Mouse (Mus musculus) mouse trophoblast stem cell (cell line): ENCODE results near the gene Zfp638.
"Not testable (repeated sequence)": the region's sequence is repeated elsewhere in the genome, so short reads cannot be mapped to it uniquely, and the experiment has no call there.

Experiments used
- in situ Hi-C, 2 experiments: fragments of 300-500 bp; cut with MseI, MboI; formaldehyde crosslinking; loops; 2 replicates in 1 of 2; 3 replicates in 1 of 2; pipeline ENCODE4 v1.15.1; 2025

Gene Zfp638

DNA sequence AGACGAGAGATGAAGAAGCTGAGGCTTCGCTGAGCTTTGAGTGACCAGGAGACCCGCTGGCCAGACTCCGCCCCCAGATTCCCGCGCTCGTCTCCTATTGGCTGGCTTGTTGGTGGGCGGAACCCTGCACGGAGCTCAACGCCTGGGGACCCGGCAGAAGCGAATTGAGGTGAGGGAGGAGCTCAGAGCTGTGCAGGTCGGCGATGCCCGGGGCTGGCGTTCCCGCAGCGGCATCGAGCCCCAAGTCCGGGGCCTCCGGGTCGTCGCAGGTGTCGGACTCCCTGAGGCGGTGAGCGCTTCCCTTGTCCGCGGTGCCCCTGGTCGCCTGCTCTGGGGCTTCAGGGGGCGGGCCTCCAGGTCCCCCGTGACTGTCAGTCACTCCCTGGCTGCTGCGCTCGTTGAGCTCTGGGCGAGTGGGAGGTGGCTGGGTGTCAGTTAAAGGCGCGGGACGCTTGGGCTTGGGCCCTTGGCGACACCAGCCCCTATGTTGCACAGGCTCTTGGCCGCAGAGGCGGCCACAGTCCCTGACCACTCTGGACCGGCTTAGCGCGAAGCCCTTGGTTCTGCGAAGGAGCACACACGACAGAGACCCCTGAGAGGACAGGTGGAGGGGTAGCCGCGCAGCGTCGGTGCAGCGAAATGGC, at the start of gene Zfp638:
Zfp638 (plus strand) TSS at position 156 of the 644 bp plus-strand sequence.
- in situ Hi-C loops = no loop called here

DNA sequence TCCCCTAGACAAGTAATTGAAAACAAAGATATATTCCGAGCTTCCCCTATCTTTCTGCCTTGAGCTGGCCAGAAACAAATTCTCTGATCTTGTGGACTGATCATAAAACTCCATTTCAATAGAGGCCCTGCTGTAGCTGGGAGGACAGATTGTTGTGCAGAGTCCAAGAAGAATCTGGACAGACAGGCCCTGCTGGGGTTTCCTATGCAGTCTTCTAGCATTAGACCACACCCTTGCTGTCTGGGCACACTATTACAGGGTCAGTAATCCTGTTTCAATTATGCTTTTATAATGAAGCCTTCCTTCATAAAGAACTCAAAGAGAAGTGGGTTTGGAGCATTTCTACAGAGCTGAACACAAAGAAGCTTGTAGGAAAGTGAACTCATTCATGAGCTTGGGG, 47.9 kb upstream of the Zfp638 start:
- in situ Hi-C loops = no loop called here

DNA sequence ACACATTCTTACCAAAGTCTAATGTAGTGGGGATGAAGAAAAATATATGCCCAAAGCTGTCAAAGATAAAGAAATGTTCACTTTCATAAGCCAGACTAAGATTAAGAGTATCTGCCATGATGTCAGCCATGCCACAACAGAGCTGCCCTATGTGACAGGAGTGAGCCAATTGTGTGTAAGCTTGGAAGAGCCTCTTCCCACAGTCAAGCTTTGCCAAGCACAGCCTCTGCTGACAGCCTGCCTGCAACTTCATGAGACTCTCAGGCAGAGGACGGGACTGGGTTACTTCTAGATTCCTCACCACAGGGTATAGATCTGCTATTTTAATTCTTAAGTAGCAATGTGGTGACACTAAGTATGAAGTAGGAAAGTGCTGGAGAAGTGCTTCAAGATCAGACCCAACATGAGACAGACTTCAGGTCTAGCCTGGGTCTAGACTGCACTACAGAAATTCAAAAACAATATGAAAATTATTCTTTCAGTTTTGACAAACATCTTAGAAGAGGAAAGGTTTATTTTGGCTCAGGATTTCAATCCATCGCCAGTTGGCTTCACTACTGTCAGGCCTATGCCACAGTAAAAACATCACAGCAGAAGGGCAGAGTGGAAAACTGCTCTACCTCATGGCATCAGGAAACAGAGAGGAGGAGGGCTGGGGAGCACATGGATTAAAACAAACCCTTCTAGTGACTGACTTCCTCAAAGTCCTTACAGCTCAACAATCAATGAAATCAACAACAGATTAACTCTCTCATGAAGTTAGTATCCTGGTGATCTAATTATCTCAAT, 46.0 kb upstream of the Zfp638 start:
- in situ Hi-C loops = no loop called here

DNA sequence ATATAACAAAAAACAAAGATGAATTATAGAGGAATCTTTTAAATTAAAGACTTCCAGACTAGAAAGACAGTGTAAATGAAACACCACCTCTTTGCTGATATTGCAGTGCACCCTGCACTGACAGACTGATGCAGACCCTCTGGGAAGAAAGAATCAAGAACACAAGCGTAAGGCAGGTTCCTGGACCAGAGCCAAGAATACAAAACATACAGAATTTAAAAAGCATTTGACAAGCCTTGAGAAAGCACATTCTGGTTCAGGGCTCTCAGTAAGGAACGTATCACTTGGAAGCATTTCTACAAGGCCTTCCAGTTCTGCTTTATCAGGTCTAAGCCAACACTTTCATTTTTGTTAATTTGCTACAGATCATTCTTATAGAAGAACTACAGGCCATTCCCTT, 45.1 kb upstream of the Zfp638 start:
- in situ Hi-C loops = no loop called here

DNA sequence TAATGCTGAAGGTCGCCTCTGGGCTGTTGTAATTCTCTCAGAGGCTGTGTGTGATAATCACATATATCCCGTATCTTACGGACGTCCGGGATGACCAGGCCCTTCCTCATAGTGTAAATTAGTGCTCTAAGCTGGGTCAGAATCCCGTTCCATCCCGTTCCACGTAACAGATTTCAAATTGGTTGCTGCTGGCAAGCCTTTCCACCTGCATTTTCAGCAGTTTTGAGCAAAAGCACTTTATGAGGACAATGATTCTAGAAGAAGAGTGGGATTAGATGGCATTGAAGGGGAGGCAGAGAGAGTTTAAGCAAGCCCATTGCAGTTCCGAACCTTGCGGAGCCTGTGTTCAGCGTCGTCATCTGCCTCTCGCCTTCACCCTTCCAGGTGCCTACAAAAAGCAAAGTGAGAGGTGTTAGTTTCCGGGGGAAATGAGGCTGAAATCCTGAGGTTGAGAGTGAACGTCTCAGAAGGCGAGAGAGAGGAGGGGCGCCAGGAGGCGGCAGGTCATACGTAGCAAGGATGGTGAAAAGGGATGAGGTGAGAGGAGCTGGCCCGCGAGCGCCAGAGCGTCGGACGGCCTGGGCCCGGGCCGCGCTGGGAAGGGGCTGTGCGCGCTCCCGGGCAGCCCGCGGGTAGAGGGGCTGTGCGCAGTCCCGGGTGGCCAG, 35.8 kb upstream of the Zfp638 start:
- in situ Hi-C loops = no loop called here

DNA sequence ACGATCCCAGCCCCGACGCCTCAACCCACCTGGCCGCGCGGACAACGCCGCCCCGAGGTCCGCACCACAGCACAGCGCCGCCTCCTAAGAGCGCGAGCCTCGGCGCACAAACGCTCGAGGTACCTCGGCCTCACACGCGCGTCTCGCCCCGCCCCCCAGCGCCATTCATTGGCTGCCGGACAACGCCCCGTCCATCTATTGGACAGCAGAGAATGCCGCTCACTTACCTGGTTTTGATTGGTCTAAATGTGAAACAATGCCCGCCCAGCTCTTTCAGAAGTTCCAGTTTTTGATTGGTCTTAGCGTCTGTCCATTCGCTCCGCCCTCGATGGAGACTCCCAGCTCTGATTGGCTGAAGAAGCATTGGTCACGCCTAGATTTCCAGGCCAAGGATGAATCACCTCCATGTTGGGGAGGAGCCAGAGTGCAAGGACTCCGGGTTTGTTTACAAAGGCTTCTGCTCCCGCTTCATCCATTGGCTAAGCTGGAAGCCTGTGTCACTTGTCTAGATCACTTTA, 35.2 kb upstream of the Zfp638 start, which contains the start of gene Paip2b:
Paip2b (minus strand) TSS at position 136 of the 518 bp plus-strand sequence.
- in situ Hi-C loops = no loop called here

DNA sequence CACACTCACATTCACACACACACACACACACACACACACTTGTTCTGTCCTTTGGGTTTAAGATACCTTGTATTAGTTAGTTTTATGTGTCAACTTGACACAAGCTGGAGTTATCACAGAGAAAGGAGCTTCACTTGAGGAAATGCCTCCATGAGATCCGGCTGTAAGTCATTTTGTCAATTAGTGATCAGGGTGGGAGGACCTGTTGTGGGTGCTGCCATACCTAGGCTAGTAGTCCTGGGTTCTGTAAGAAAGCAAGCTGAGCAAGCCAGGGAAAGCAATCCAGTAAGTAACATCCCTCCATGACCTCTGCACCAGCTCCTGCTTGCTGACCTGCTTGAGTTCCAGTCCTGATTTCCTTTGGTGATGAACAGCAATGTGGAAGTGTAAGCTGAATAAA, 34.5 kb upstream of the Zfp638 start:
- in situ Hi-C loops = not testable (repeated sequence)

DNA sequence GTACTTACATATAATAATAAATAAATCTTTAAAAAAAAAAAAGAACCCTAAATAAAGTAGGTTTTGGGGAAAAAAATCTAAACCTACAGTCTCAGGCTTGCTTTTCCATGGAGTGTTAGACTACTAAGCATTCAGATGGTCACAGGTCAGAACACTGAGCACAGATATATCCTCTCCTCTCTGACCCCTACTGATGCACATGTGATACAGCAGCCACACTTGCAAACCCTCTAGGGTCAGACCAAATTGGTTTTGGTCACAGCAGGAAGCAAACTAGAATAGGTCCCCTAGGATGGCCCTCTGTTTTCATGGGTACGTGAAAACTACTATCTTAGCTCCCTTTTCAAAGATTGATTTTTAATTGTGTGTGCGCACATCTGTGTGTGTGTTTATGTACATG, 30.1 kb upstream of the Zfp638 start:
- in situ Hi-C loops = no loop called here

DNA sequence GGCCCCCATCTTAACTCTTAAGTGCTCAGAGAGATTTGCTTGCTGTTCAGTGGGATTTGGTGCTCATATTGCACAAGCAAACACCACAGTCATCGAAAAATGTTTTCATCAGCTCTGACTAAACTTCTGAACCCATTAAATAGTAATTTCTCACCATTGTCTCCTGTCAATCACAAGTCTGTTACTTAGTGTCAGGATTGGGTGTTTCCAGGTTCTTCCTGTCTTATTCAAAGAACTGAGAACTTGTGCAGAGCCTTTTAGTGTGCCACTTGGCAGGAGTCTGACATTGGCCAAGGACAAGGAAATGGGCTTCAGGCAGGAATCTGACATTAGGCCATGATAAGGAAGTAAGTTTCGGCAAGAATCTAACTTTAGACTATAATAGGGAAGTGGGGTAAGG, 28.9 kb upstream of the Zfp638 start:
- in situ Hi-C loops = no loop called here

DNA sequence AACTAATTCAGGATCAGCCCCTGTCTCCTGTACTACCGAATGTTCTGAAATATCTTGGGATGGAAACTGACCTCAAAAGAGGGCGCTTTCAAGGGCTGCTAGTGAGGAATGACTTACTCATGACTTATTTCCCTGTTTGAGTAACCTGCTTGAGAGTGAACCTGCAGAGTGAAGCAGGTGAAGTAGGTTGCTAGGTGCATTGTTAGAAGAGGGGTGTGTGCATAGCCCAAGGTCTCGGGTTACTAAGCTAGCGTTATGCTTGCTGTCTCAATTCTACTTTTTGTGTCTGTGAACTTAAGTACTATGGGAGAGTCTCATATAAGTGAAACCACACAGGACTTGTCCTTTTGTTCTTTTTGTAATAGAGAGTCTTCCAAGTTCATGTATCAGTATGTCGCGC, 26.8 kb upstream of the Zfp638 start:
- in situ Hi-C loops = no loop called here

DNA sequence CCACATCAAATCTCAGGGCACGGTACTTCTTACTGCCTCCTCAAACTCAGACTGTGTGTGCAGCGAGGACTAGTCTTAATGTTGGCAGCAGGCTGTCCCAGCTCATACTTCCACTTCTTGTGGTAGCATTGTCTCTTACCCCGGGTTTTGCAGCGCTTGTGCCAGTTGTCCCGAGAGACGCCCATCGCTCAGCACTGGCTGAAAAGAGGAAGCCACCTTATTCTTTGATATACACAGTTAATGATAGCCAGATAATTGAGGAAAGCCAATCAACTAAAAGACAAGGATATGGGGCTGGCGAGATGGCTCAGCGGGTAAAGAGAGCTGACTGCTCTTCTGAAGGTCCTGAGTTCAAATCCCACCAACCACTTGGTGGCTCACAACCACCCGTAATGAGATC, 22.0 kb upstream of the Zfp638 start:
- in situ Hi-C loops = no loop called here

DNA sequence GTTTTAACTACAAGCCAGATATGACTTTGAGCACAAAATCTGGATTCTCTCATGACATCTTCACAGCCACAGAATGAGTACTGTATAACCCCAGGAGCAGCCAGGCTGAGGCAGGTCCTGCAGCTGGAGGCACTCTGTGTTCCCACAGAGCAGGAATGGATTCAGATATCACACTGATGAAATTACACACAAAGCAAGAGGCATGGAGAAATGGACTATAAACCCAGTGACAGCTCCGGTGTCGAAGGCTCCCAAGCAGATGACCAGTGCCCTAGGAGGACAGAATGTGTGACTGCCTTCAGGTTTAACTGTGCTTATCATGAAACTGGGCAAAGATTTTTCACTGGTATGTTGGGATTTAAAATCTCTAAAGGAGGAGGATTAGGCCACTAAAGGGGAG, 20.8 kb upstream of the Zfp638 start:
- in situ Hi-C loops = no loop called here

DNA sequence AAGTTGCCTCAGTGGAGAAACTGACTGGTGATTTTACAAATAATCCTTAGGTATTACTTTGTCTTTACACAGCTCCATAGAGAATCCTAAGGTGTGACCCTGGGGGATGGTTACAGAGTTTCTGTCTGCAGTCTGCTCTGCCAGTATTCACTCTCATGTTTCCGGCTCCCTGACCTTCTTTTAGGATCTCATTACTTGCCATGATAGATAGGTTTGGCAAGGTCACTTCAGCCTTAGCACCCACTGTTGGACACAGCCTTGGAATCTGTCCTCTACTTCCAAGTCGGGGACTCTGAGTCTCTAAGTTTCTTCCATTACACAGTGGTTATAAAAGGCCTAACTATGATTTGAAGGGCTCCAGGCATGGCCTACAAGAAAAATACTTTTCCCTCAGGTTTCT, 17.5 kb upstream of the Zfp638 start:
- in situ Hi-C loops = no loop called here

DNA sequence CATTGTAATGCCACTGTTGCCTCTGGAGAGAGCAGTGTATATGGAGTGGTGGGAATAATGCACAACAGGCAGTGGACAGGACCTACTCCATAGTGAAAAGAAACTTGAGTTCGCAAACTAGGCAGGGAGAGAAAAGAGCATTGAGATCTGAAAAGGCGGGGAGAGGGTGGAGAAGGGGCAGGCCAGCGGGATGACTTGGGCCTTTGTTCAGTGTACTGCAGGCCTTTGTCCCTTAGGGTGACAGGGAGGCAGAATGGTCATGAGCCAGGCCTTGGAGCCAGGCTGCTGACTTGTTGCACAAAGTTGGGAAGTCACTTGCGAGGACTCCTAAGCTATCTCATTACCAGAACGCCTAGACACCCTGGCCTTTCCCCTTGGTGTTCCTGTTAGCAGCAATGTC, 9.4 kb upstream of the Zfp638 start:
- in situ Hi-C loops = no loop called here

DNA sequence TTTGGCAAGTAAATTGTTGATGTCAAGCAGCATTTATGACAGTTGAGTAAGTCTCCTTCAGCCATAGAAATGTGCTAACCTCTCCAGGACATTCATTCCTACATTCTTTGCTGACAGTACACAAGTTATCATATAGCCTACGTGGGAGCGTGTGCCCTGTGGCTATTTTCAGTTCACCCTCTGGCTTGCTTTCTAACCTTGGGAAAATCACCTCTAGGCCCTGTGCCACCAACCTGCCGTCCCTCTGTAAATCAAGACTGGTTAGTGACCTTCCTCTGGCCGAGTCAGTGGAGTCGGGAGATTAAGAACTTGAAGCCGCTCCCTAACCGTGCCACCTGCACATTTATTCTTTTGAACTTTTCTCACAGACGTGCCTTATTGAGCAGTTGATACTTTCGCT, 6.9 kb upstream of the Zfp638 start:
- in situ Hi-C loops = no loop called here

DNA sequence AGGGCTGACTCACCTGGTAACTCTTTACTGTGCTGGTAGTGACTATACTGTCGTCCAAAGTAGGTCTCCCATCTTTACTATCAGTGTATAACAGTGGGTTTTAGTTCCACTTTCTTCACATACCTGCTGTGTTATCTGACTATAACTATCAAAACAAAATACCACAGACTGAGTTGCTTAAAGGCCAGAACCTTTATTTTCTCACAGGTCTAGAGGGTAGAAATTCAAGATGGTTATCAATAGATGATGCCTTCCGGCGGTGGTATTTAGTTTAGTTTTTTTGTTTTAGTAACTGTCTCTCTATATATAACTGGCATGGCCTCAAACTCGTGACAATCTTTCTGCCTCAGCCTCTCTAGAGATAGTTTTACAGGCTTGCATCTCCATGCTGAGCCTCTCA, 3.4 kb upstream of the Zfp638 start:
- in situ Hi-C loops = no loop called here

DNA sequence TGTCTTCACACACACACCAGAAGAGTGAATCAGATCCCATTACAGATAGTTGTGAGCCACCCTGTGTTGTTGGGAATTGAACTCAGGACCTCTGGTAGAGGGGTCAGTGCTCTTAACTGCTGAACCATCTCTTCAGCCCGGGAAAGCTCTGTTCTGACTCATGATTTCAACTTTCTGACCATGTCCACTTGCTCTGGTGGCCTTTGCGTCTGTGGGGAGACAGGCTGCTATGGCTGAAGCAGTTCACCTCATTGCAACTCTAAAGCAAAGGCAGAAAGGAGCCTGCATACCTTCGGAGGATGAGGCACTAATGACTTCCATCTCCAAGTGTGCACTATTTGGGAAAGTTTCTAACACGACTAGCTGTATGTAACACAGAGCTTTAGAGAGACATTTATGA, 486 bp upstream of the Zfp638 start:
- in situ Hi-C loops = no loop called here

DNA sequence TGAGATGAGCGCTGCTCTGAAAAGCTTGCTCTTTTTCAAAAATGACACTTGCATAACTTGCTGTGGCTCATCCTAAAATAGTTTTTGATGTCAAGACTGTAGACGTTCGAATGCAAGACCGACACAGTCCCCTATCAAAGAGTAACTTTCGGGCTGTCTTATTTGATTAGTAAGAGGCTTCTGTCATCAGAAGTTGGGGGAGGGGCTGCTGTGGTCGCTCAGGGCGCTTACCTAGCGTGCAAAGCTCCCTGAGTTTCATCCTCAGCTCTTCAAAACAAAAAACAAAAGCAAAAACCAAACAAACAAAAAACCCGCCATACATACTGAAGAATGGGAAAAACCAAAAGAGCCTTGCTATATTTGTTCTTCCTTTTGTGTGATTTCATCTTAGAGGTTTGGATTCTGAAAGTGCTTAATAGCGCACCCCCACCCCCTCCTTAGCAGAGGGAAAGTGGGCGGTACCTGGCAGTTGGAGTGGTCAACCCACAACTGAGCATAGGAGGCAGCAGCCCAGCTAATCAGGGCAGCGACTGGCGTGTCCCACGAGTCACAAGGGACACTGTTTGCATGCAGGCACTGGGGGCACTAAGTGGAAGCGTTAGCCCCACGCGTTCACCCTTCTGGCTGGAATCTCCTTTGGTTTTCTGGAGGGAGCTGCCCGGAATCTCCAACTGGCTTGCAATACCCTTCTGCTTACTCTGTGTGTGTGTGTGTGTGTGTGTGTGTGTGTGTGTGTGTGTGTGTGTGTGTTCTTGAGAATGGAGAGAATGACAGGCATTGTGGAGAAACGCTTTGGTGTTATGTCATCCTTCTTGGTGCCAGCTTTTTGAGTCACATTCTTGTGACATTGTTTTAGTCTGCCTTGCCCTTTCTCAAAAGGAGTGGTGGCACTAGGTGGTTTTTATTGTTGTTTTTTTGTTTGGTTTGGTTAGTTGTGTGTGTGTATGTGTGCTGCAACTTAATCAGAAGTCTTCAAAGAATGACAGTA, 983 bp downstream of the Zfp638 start:
- in situ Hi-C loops = no loop called here

DNA sequence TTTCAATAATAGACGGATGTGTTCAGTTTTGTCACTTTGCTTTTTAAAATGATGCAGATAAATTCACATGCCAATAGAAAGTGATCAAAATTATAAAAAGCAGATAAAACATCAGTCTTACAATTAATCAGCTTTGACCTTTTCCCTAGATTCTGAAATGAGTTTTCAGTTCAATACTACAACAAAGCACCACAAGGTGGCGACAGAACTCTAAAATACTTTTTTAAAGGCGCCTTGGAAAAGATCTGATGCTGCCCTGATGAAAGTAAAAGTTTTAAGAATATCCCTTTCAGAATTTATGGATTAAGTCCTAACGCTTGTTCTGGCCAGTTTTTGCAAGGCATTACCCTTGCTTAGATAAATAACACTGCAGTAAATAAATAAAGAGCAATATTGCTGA, 12.9 kb downstream of the Zfp638 start:
- in situ Hi-C loops = loop anchor here in 1 of 2 experiments (5.0 kb wide), 1 partner anchor 32 kb away; no protein-coding TSS in a partner anchor

DNA sequence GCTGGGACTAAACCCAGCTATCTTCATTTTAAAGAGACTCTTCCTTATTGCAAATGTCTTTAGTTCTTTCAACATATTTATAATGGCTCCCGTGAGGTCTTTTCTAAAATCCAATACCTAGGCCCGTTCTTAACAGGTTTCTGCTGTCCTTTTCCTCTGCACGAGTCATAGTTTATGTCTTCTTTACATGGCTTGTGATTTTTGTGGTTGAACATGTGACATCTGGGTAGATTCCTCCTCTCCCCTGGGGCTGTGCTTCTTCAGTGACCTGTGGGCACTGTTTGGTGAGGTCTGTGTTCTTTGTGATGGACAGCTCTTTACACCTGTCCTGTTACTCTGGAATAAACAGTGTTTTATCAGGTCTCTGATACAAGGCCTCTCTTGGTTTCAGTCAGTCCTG, 19.9 kb downstream of the Zfp638 start:
- in situ Hi-C loops = no loop called here

DNA sequence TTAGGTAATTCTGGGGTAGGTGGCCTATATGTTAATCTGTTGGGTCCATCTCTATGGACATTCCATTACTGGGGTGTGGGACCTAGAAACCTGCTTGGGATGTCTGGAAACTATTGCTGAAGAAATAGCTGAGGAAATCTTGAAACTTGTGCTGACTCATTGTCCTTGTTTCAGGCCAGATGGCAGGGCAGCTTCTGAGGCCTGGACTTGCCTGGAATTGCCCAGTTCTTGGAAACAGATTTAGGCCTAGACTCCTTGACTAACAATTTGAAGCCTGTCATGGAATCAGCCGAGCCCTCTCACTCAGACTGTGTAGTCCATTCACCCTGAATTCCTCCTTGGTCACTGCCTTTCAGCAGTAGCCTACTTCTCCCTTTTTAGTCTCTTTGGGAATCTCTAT, 21.9 kb downstream of the Zfp638 start:
- in situ Hi-C loops = no loop called here
